Mouse (Mus musculus) neural tube, embryonic 11.5 days (tissue): ENCODE results near the gene Themis2. TPM values are rescaled to one million over a fixed set of nuclear protein-coding genes. Genes with fewer than 3 reads are reported as not detected.

ENCODE experiments used
- ATAC-seq: fragments of 200-750 bp; cut with Nextera tagmentation; 2 replicates; pipeline ENCODE4 v1.8.0; 2017; ENCODE audit warnings: moderate number of reproducible peaks, mild to moderate bottlenecking, moderate TSS enrichment, moderate library complexity; ENCODE audit not compliant: insufficient read depth, low FRiP score, low TSS enrichment
- DNase-seq: peaks from one replicate; pipeline ENCODE4 v3.0.0-alpha.2; 2015; ENCODE audit warnings: low spot score
- H3K27ac ChIP-seq: fragments of 300-500 bp; sonication (generic); 2 replicates; pipeline ENCODE4 v1.5.1; 2014; ENCODE audit warnings: low read depth, mild to moderate bottlenecking, low read length
- H3K27me3 ChIP-seq: fragments of 300-500 bp; sonication (generic); 2 replicates; pipeline ENCODE4 v1.6.1; 2014; ENCODE audit warnings: mild to moderate bottlenecking, low read length, mixed read lengths; ENCODE audit not compliant: control insufficient read depth, insufficient read depth
- H3K36me3 ChIP-seq: fragments of 300-500 bp; sonication (generic); 2 replicates; pipeline ENCODE4 v1.6.1; 2014; ENCODE audit warnings: mild to moderate bottlenecking, low read length, moderate library complexity, mixed read lengths; ENCODE audit not compliant: control insufficient read depth, insufficient read depth
- H3K4me1 ChIP-seq: fragments of 300-500 bp; sonication (generic); 2 replicates; pipeline ENCODE4 v1.6.1; 2014; ENCODE audit warnings: low read length, mixed read lengths; ENCODE audit not compliant: control insufficient read depth, insufficient read depth
- H3K4me2 ChIP-seq: fragments of 300-500 bp; sonication (generic); 2 replicates; pipeline ENCODE4 v1.6.1; 2014; ENCODE audit warnings: low read depth, mild to moderate bottlenecking, moderate library complexity
- H3K4me3 ChIP-seq: fragments of 300-500 bp; sonication (generic); 2 replicates; pipeline ENCODE4 v1.5.1; 2014; ENCODE audit warnings: low read depth, low read length
- H3K9ac ChIP-seq: fragments of 300-500 bp; sonication (generic); 2 replicates; pipeline ENCODE4 v1.6.1; 2014; ENCODE audit warnings: mild to moderate bottlenecking, low read length
- H3K9me3 ChIP-seq: fragments of 300-500 bp; sonication (generic); 2 replicates; pipeline ENCODE4 v1.6.1; 2016; ENCODE audit warnings: low read length; ENCODE audit not compliant: control insufficient read depth
- whole genome bisulfite sequencing: fragments of 180-500 bp; shearing (Covaris S2); extraction: QIAGEN DNeasy Blood & Tissue Kit; methylation state at CpG from one replicate; pipeline ENCODE4 v1.1.7; 2014; 5-methylcytosine and 5-hydroxymethylcytosine counted together
- polyA plus RNA-seq: library from polyadenylated mRNA; unstranded; fragments of >200 nt; fragmentation: Nextera tagmentation; extraction: Ambion mirVana; gene quantifications from 2 replicates; pipeline ENCODE4 v1.2.1, GENCODE M21; 2014

The Themis2 gene
- polyA plus RNA-seq, 1 experiment from 2014 or later, result 1.1 TPM

- Histone ChIP-seq H3K36me3 (no peaks in the 10 kb centered on the region), H3K4me2 (no peak overlapping the region), H3K4me1 (no peaks in the 10 kb centered on the region), H3K4me3 (no peak overlapping the region), H3K9me3 (no peaks in the 10 kb centered on the region; the same call in 1 of the 2 replicates), H3K27ac (no peak overlapping the region), H3K27me3 (no peaks in the 10 kb centered on the region), H3K9ac (no peak overlapping the region)
- 80% methylated on average over 7 of the region's 7 CpGs for WGBS
- ATAC-seq (no peak), DNase-seq (no peak)
Measured at GRCm38 (mm10) chr4:132816404-132816803, 20.2 kb upstream of the Themis2 start.

DNA sequence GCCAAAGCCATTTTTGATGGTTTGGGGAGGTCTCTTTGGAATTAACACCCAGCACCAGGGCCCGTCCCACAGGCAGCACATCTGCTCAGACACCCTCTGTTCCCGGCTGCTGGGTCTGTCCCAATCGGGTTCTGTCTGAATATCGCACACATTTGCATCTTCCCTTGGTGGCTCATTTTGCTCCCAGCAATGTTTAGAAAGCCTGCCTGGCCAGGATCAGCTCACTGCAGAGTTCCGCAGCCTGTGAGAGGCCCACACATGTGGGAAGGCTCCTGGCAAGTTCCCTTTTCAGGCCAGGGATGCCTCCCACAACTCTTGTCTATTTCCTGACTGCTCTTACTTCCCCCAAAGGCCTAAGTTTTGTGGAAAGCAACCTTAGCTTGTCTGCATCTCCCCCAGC, 13.4 kb upstream of the Themis2 start:
- DNase-seq, result no peak

DNA sequence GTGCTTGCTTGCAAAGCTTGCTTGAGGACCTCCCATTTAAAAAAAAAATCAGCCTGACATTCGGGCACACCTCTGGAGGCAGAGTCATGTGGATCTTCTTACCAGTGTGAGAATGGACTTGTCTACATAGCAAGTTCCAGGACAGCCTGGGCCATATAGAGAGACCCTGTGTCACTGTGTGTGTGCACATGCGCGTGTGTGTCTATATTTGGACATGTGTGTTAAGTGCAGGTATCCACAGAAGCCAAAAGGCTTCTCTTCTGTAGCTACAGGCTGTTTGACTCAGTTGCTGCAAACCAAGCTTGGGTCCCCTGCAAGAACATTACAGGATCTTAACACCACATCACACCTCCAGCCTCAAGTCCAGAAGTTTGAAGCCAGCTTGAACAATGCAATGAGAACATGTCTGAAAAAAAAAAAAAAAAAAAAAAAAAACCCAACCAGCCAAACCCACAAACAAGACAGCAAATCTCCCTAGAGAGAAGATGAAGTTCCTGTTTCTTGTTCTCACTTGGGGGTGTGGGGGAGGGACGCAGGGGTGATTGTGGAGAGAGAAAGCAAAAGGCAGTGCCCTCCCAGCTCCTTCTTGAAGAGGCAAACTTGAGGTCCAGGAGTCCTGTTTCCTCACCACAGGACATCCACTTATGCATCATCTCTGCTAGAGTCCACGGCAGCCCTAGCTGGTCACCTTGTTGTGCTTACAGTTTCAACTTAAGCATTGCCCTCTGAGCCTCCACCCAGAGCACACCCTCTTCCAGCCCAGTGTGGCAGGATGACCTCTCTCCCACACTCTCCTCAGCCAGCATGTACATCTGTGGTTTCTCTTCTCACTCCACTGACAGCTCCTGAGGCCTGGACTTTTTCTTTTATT, 11.8 kb upstream of the Themis2 start:
- H3K4me1 ChIP-seq, result no peaks in the 10 kb centered on the region
- no peak overlapping the region for H3K27ac ChIP-seq
- no peaks in the 10 kb centered on the region for H3K9me3 ChIP-seq
- ATAC-seq (no peak), DNase-seq (no peak)
- no peak overlapping the region for H3K9ac ChIP-seq
- no peak overlapping the region for H3K4me3 ChIP-seq
- 79% methylated on average over 5 of the region's 5 CpGs for WGBS
- H3K36me3 ChIP-seq, result no peaks in the 10 kb centered on the region
- H3K4me2 ChIP-seq, result no peak overlapping the region
- no peaks in the 10 kb centered on the region for H3K27me3 ChIP-seq

More for the DNA sequence above, 13.4 kb upstream of the Themis2 start:
- H3K9me3 ChIP-seq, result no peaks in the 10 kb centered on the region
- H3K4me1 ChIP-seq, result no peaks in the 10 kb centered on the region
- WGBS, result 95% methylated on average over 5 of the region's 5 CpGs
- H3K36me3 ChIP-seq, result no peaks in the 10 kb centered on the region
- no peak for ATAC-seq
- no peak overlapping the region for H3K27ac ChIP-seq
- H3K9ac ChIP-seq, result no peak overlapping the region
- H3K4me3 ChIP-seq, result no peak overlapping the region
- H3K4me2 ChIP-seq, result no peak overlapping the region
- no peaks in the 10 kb centered on the region for H3K27me3 ChIP-seq

GRCm38 (mm10) chr4:132806620-132807191, 10.5 kb upstream of the Themis2 start:
- Histone ChIP-seq H3K9me3 (no peaks in the 10 kb centered on the region), H3K9ac (no peak overlapping the region), H3K4me1 (no peaks in the 10 kb centered on the region), H3K27ac (no peak overlapping the region), H3K4me3 (no peak overlapping the region), H3K36me3 (no peaks in the 10 kb centered on the region), H3K4me2 (no peak overlapping the region), H3K27me3 (no peaks in the 10 kb centered on the region)
- 88% methylated on average over 7 of the region's 7 CpGs for WGBS
- no peak for ATAC-seq
- no peak for DNase-seq

- Histone ChIP-seq H3K27me3 (no peaks in the 10 kb centered on the region), H3K36me3 (no peaks in the 10 kb centered on the region), H3K4me3 (no peak overlapping the region), H3K4me2 (no peak overlapping the region), H3K4me1 (no peaks in the 10 kb centered on the region), H3K9ac (no peak overlapping the region), H3K9me3 (no peaks in the 10 kb centered on the region), H3K27ac (no peak overlapping the region)
- DNase-seq (no peak), ATAC-seq (no peak)
- WGBS, result 93% methylated on average over 12 of the region's 12 CpGs
Measured at GRCm38 (mm10) chr4:132805599-132806197, 9.5 kb upstream of the Themis2 start.

- Histone ChIP-seq H3K4me3 (no peak overlapping the region), H3K4me1 (no peaks in the 10 kb centered on the region), H3K27me3 (no peaks in the 10 kb centered on the region), H3K9me3 (no peaks in the 10 kb centered on the region), H3K36me3 (no peaks in the 10 kb centered on the region), H3K27ac (no peak overlapping the region), H3K4me2 (no peak overlapping the region), H3K9ac (no peak overlapping the region)
- no peak for ATAC-seq
- WGBS, result 76% methylated on average over 5 of the region's 5 CpGs
- no peak for DNase-seq
Measured at GRCm38 (mm10) chr4:132805146-132805545, 9.0 kb upstream of the Themis2 start.

GRCm38 (mm10) chr4:132804331-132804730, 8.1 kb upstream of the Themis2 start:
- ATAC-seq, result no peak
- Histone ChIP-seq H3K36me3 (no peaks in the 10 kb centered on the region), H3K4me2 (no peak overlapping the region), H3K4me1 (no peaks in the 10 kb centered on the region), H3K4me3 (no peak overlapping the region), H3K27me3 (no peaks in the 10 kb centered on the region), H3K27ac (no peak overlapping the region), H3K9ac (no peak overlapping the region), H3K9me3 (no peaks in the 10 kb centered on the region)
- DNase-seq, result no peak
- WGBS, result 92% methylated on average over 6 of the region's 6 CpGs

GRCm38 (mm10) chr4:132803876-132804275, 7.7 kb upstream of the Themis2 start:
- no peak for DNase-seq
- no peak for ATAC-seq
- 96% methylated on average over 7 of the region's 7 CpGs for WGBS

More at GRCm38 (mm10) chr4:132803876-132804275, 7.7 kb upstream of the Themis2 start:
- H3K9ac ChIP-seq, result no peak overlapping the region
- no peaks in the 10 kb centered on the region for H3K9me3 ChIP-seq
- H3K4me3 ChIP-seq, result no peak overlapping the region
- H3K27me3 ChIP-seq, result no peaks in the 10 kb centered on the region
- H3K27ac ChIP-seq, result no peak overlapping the region
- no peaks in the 10 kb centered on the region for H3K4me1 ChIP-seq
- H3K4me2 ChIP-seq, result no peak overlapping the region
- no peaks in the 10 kb centered on the region for H3K36me3 ChIP-seq
